Mouse (Mus musculus): ENCODE results near the gene Olfr1305. TPM values are rescaled to one million over a fixed set of nuclear protein-coding genes. Genes with fewer than 3 reads are reported as not detected.

The Olfr1305 gene
- total RNA-seq (2017) = not detected in 2 replicates

- ATAC-seq (replicated peaks in 1 of 2; ENCODE audit: insufficient read depth in 1 of 2, low FRiP score in 2 of 2, low TSS enrichment in 1 of 2, low read depth in 1 of 2, poor library complexity in 2 of 2, severe bottlenecking in 2 of 2) = no peak
These were observed at the start of gene Olfr1305 for GRCm38 (mm10) chr2:111877049-111877448. Gene Olfr1305 (minus strand): TSS chr2:111877149.

GRCm38 (mm10) chr2:111916171-111916570 lies 39.2 kb upstream of the Olfr1305 start, which contains the start of gene Olfr1306:
Gene Olfr1306 (minus strand): TSS chr2:111916271.
- ATAC-seq (replicated peaks in 1 of 2; ENCODE audit: insufficient read depth in 1 of 2, low FRiP score in 2 of 2, low TSS enrichment in 1 of 2, low read depth in 1 of 2, poor library complexity in 2 of 2, severe bottlenecking in 2 of 2) = no peak

- ATAC-seq (replicated peaks in 1 of 2; ENCODE audit: insufficient read depth in 1 of 2, low FRiP score in 2 of 2, low TSS enrichment in 1 of 2, low read depth in 1 of 2, poor library complexity in 2 of 2, severe bottlenecking in 2 of 2) = no peak
These were observed 56.7 kb downstream of the Olfr1305 start, which contains the start of gene Olfr1303 for GRCm38 (mm10) chr2:111820240-111820639. Gene Olfr1303 (minus strand): TSS chr2:111820340.

Other genes starting within 250 kb of the Olfr1305 start
- not detected in 2 replicates for gene Olfr1298, start 227.9 kb downstream of the Olfr1305 start, total RNA-seq (2017)
- gene Olfr1299, start 215.7 kb downstream of the Olfr1305 start, total RNA-seq (2017) = not detected in 2 replicates
- not detected in 2 replicates for gene Olfr1301, start 126.1 kb downstream of the Olfr1305 start, total RNA-seq (2017)
- gene Olfr1302, start 99.7 kb downstream of the Olfr1305 start, total RNA-seq (2017) = not detected in 2 replicates
- not detected in 2 replicates for gene Olfr1303, start 56.8 kb downstream of the Olfr1305 start, total RNA-seq (2017)
- gene Olfr1306, start 39.1 kb upstream of the Olfr1305 start, total RNA-seq (2017) = not detected in 2 replicates
- gene Olfr1307, start 72.3 kb upstream of the Olfr1305 start, total RNA-seq (2017) = not detected in 2 replicates
- not detected in 2 replicates for gene Olfr1308, start 87.8 kb upstream of the Olfr1305 start, total RNA-seq (2017)
- not detected in 2 replicates for gene Olfr1309, start 113.1 kb upstream of the Olfr1305 start, total RNA-seq (2017)
- not detected in 2 replicates for gene Olfr1310, start 135.6 kb upstream of the Olfr1305 start, total RNA-seq (2017)
- gene Olfr1311, start 147.3 kb upstream of the Olfr1305 start, total RNA-seq (2017) = not detected in 2 replicates
- not detected in 2 replicates for gene Olfr1312, start 173.1 kb upstream of the Olfr1305 start, total RNA-seq (2017)
- not detected in 2 replicates for gene Olfr1313, start 200.7 kb upstream of the Olfr1305 start, total RNA-seq (2017)
- not detected in 2 replicates for gene Olfr1314, start 219.6 kb upstream of the Olfr1305 start, total RNA-seq (2017)
- gene Olfr1315-ps1, start 238.3 kb upstream of the Olfr1305 start, total RNA-seq (2017) = not detected in 2 replicates

All from hematopoietic stem cell, adult 5-6 weeks (primary cell).